Mouse (Mus musculus) MEL (cell line): ENCODE results near the gene 3110082I17Rik.

Experiments used
- CTCF ChIP-seq, 3 experiments: IDR thresholded peaks in 2 of 3; conservative IDR thresholded peaks in 1 of 3; 2 replicates each; pipeline ENCODE4 v1.5.1; 2011 to 2012; ENCODE audit warnings: low read length in 3 of 3, low read depth in 2 of 3, mild to moderate bottlenecking in 2 of 3, improper control_type of control experiment in 1 of 3, inconsistent platforms in 1 of 3, mixed read lengths in 1 of 3, moderate library complexity in 1 of 3; ENCODE audit not compliant: control insufficient read depth in 1 of 3, insufficient read depth in 1 of 3, poor library complexity in 1 of 3, severe bottlenecking in 1 of 3
- E2F4 ChIP-seq: IDR thresholded peaks from 2 replicates; pipeline ENCODE4 v1.6.1; 2011; ENCODE audit warnings: low read depth, low read length, improper control_type of control experiment, borderline replicate concordance
- EP300 ChIP-seq, 2 experiments: IDR thresholded peaks; 2 replicates each; pipeline ENCODE4 v1.6.1; 2011; ENCODE audit warnings: improper control_type of control experiment in 2 of 2, low read length in 2 of 2, low read depth in 1 of 2, mild to moderate bottlenecking in 1 of 2
- GATA1 ChIP-seq: IDR thresholded peaks from 2 replicates; pipeline ENCODE4 v1.6.1; 2011; ENCODE audit warnings: low read depth, low read length, improper control_type of control experiment
- HCFC1 ChIP-seq: IDR thresholded peaks from 2 replicates; pipeline ENCODE4 v1.6.1; 2012; ENCODE audit warnings: low read depth, mild to moderate bottlenecking, inconsistent platforms, low read length, improper control_type of control experiment, moderate library complexity
- NRF1 ChIP-seq: IDR thresholded peaks from 2 replicates; pipeline ENCODE4 v1.6.1; 2014; ENCODE audit warnings: low read depth, mild to moderate bottlenecking, inconsistent platforms, low read length, improper control_type of control experiment, moderate library complexity; ENCODE audit not compliant: poor library complexity, insufficient read depth, severe bottlenecking
- POLR2A ChIP-seq, 2 experiments: IDR thresholded peaks; 2 replicates each; pipeline ENCODE4 v1.6.1; 2011 to 2012; ENCODE audit warnings: low read length in 2 of 2, mild to moderate bottlenecking in 2 of 2, control low read depth in 1 of 2, improper control_type of control experiment in 1 of 2, low read depth in 1 of 2, moderate library complexity in 1 of 2; ENCODE audit not compliant: control insufficient read depth in 1 of 2, insufficient read depth in 1 of 2, poor library complexity in 1 of 2
- POLR2AphosphoS2 ChIP-seq: IDR thresholded peaks from 2 replicates; pipeline ENCODE4 v1.6.1; 2011; ENCODE audit warnings: low read length, improper control_type of control experiment
- SIN3A ChIP-seq: IDR thresholded peaks from 2 replicates; pipeline ENCODE4 v1.6.1; 2012; ENCODE audit warnings: low read length, improper control_type of control experiment, inconsistent platforms
- SMC3 ChIP-seq: IDR thresholded peaks from 2 replicates; pipeline ENCODE4 v1.6.1; 2011; ENCODE audit warnings: low read depth, low read length, improper control_type of control experiment
- TBP ChIP-seq: IDR thresholded peaks from 2 replicates; pipeline ENCODE4 v1.8.0; 2011; ENCODE audit warnings: low read depth, low read length, improper control_type of control experiment
- USF2 ChIP-seq, 2 experiments: IDR thresholded peaks; 2 replicates each; pipeline ENCODE4 v1.6.1; 2011 to 2012; ENCODE audit warnings: improper control_type of control experiment in 2 of 2, low read length in 2 of 2, borderline replicate concordance in 1 of 2, inconsistent platforms in 1 of 2, low read depth in 1 of 2, mild to moderate bottlenecking in 1 of 2; ENCODE audit not compliant: insufficient read depth in 1 of 2
- ZNF384 ChIP-seq: IDR thresholded peaks from 2 replicates; pipeline ENCODE4 v1.6.1; 2012; ENCODE audit warnings: low read depth, mild to moderate bottlenecking, inconsistent platforms, low read length, improper control_type of control experiment

DNA sequence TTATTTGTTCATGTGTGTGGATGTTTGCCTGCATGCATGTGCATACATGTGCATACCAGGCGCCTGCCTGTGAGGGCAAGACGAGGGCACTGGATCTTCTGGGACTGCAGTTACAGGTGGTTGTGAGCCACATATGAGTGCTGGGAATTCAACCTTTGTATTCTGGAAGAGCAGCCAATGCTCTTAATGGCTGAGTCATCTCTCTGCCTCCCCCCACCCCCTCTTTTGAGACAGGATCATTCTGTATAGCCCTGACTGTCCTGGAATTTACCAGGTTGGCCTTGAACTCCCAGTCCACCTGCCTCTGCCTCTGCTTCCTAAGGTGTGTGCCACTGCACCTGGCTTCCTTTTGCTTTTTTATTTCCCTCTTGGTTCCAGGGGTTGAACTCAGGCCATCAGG, 85.5 kb downstream of the 3110082I17Rik start:
- TF ChIP-seq SIN3A: no peak
- TF ChIP-seq CTCF (IDR thresholded peaks at IDR 0.05 in 2 of 3, conservative IDR thresholded peaks at IDR 0.05 in 1 of 3; ENCODE audit: control insufficient read depth in 1 of 3, insufficient read depth in 1 of 3, low read depth in 2 of 3, low read length in 3 of 3, poor library complexity in 1 of 3, severe bottlenecking in 1 of 3): no peak
- no peak for TF ChIP-seq POLR2A (IDR thresholded peaks at IDR 0.05; ENCODE audit: control insufficient read depth in 1 of 2, insufficient read depth in 1 of 2, low read depth in 1 of 2, low read length in 2 of 2, poor library complexity in 1 of 2)
- TF ChIP-seq SMC3: no peak
- TF ChIP-seq HCFC1: no peak
- TF ChIP-seq TBP: no peak
- TF ChIP-seq USF2 (IDR thresholded peaks at IDR 0.05; ENCODE audit: borderline replicate concordance in 1 of 2, insufficient read depth in 1 of 2, low read depth in 1 of 2, low read length in 2 of 2): no peak
- no peak for TF ChIP-seq ZNF384
- no peak for TF ChIP-seq EP300 (IDR thresholded peaks at IDR 0.05; ENCODE audit: low read depth in 1 of 2, low read length in 2 of 2)
- no peak for TF ChIP-seq POLR2AphosphoS2
- no peak for TF ChIP-seq E2F4
- no peak for TF ChIP-seq NRF1
- no peak for TF ChIP-seq GATA1
